Mouse (Mus musculus) heart, postnatal 14 days (tissue): ENCODE results near the gene Pilrb2. TPM values are rescaled to one million over a fixed set of nuclear protein-coding genes. Genes with fewer than 3 reads are reported as not detected.
"Not testable (repeated sequence)": the region's sequence is repeated elsewhere in the genome, so short reads cannot be mapped to it uniquely, and the experiment has no call there.

Experiments
- DNase-seq, 2 experiments: peaks; one replicate each; pipeline ENCODE4 v3.0.0; 2021 to 2022
- intact Hi-C: fragments of 180-260 bp; cut with DNase I; formaldehyde crosslinking; loops from one replicate; pipeline ENCODE4 v1.15.1; 2025
- total RNA-seq, 2 experiments: library from RNA; stranded (reverse); gene quantifications; 2 replicates each; pipeline ENCODE4 v1.2.3; 2021

The Pilrb2 gene
- total RNA-seq, 2 experiments from 2014 or later, result 0.45 to 1.00 TPM

DNA sequence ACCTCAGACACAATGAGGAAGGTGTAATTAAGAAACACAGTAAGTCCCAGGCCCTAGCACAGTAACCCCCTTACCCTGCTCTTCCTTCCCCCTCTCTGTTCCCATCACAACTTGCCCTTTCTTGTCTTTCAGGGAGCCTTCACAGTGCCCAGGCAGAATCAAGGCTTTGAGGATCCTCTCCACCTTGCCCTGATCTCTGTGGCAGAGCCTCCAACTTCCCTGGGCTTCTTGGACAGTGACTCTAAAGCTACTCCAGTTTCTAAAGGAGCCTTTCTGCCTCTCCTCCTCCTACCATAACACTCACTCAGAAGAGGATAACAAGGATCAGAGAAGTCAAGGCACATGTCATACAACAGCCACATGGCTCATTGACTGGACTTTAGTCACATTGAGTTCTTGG, 35.0 kb downstream of the Pilrb2 start:
- DNase-seq, result no peak
- intact Hi-C loops, result no loop called here

DNA sequence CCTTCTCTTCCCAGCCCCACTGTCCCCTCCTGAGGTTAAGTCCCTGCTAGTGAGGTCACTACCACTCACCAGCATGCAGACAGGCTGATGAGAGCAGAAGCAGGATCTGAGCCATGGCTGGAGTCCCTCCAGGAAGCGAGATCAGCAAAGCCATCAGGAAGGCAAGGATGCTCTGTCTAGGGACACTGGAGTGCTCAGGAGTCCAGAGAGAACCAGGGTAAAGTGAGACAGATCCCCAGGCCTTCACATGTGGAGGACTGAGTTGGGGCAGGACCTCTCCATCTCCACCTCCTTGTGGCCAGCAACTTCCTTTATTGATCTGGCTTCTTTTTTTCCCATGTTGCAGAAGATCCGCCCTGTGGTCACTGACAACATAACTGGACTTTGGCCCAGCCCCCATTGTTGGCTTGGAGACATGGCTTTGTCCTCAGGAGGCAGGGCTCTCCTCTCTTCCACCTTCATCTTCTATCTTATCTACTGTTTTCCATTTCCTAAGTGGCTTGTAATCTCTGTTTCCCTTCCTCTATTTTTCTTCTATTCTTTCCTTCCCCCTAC, 35.6 kb downstream of the Pilrb2 start, which contains the start of gene Pilra:
Pilra (minus strand) TSS at position 316 of the 555 bp plus-strand sequence.
- intact Hi-C loops, DNase-seq: not testable (repeated sequence)

DNA sequence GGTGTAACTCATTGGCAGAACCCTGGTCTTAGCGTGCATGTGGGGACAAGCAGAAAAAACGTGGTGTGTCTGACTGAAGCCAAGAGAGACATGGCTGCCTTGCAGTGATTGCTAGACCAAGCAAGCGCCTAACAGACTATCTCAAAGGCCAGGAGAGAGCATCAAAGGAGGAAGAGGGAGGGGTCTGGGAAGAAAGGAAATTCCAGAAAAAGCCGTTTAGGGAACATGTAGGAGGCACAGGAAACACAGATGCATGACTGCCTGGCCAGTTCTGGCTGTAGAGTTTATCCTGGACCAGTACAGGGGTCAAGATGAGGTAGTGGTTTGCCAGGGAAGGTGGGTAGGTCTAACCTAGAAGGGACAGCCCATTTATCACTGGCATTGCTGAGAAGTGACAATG, 38.1 kb downstream of the Pilrb2 start:
- intact Hi-C loops, result no loop called here
- DNase-seq, result no peak

DNA sequence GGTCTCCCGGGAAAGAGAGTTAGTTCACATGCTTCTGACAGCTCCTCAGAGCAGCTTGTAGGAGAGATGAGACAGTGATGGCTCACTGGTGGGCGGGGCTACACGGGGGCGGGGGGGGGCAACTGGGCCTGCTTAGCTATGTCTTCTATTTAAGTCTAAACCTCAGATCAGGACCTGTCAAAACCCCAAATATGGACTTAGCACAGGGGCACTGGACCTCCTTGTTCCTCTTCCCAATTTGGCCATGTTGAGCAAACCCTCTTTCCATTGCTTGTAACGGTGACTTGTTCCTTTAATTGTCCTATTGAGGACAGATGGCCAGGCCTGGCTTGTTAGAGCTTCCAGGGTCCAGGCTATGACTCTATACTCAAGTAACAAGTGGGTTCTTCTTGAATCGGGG, 40.1 kb downstream of the Pilrb2 start:
- intact Hi-C loops, result no loop called here
- no peak for DNase-seq

DNA sequence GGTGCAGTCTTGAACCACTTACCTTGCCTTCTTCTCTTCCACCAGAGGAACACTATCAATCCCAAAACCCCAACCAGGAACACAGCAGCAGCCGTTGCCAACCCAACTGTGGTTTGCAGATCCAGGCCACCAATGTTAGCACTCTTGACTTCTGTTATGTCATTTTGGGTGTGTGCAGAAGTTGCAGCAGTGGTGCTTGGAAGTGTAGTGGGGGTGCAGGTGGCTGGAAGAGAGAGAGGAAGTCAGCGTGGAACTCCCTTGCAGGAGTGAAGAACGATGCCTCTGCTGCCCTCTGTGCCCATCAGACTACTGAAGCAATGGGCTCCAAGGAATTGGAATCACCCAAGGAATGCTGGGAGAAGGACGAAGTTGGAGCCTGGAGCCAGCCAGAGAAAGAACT, 40.5 kb downstream of the Pilrb2 start:
- intact Hi-C loops, result no loop called here
- DNase-seq, result no peak

DNA sequence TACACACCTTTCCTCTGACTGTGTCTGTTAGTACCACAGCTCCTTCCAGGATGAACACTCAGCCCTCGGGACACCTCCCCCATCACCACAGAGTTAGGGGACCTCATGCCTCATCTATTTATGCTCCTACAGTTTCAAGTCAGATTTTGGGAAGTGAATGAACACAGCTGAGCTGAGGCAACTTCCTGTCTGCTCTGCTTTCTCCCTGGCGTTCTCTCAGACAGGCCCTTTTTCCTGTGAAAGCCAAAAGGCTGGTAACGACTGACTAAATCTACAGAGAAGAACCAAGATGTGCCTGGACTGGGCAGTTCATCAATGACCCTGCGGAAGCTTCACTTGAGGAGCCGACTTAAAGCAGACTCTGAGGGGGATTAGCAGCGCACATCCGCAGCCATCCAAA, 41.4 kb downstream of the Pilrb2 start:
- intact Hi-C loops, result no loop called here

DNA sequence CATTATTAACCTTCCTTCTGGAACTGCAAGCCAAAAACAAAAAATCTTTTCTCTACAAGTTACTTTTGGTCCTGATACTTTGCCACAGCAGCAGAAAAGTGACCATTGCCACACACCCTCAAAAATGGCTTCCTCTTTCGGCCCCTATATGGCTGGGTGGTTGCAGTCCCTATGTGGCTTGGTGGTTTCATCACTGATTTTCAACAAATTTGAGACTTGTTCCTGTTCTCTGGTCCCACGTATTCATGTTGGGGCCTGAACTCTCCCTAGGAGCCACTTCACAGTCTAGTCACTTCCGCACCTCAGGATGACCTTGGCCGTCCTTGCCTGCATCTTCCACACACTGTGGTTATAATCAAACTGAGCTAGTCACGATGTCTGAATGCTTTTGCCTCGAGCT, 42.9 kb downstream of the Pilrb2 start:
- intact Hi-C loops, result no loop called here
- no peak for DNase-seq

More for the DNA sequence above, 41.4 kb downstream of the Pilrb2 start:
- DNase-seq, result no peak

DNA sequence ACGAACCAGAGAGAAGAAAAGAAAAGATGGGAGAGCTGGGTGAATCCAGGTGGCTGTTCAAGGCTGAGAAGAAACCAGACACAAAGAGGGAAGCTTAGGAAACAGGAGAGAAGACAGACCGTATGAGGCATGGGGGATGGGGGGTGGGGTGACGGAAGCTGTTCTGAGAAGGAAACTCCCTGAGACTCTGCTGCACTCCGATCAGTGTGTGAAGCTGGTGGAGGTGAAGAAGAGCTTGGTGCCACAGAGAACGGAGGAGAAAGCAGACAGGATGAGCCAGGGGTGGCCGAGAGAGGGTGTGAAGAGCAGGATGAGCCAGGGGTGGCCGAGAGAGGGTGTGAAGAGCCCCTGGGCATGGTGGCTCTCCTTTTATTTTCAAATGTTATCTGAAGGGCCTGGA, 45.2 kb downstream of the Pilrb2 start:
- no peak for DNase-seq
- intact Hi-C loops, result no loop called here

DNA sequence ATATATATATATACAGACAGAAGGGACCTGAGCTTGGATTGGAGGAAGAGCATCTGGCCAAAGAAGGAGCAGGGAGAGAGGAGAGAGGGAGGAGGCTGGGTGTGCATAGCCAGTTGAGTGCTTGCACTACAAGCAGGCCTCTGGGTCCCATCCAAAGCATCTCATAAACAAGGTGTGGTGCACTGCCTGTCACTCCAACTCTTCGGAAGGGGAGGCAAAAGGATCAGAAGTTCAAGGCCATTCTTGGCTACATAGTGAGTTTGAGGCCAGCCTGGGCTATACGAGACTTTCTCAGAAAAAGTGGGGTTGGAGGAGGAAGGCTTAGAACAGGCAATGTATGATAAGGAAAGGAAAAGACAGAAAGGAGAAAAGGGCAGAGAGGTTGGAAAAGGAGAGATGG, 45.6 kb downstream of the Pilrb2 start:
- DNase-seq, result no peak
- intact Hi-C loops, result no loop called here

DNA sequence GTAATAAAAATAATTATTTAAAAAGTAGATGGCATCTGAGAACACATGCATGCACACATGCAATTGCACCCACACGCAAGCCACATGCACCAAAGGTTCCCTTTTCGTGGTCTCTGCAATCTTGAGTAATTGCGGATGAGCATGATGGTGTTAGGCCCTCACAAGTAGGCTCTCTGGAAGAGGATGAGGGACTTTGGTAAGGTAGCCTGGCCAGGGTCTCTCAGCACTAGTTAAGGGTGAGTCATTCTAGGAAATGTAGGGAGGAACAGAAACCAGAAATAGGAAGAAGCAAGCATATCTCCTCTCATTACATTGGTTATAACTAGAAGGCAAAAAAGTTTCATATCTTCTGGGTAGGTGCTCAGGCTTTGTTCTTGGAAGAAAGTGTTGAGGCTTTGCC, 46.6 kb downstream of the Pilrb2 start:
- intact Hi-C loops, result no loop called here
- no peak for DNase-seq

DNA sequence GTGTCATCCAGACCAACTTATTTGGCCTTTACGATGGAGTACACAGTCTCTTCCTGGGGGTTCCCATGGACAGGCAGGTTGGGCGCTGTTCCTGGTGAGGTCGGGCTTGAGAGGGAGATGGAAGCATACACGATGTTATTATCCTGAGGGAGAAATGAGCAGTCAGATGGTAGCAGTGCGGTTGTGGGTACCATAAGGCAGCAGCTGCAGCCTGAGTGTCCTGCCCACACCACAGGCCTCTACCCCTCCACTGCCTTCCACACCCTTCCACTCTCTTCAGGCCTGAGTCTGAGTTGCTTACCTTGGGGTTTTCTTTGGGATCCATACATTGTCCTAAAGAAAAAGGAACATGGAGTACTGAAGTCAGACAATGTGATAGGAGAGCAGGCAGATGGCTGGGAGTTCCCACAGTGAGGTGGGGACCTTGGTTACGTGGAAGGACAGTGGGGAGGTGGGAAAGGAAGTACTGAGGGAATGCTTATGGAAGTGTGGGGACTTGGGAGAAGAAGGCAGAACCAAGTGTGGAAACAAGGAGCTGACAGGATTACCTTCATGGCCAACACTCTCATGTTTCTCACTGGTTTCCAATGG, 48.1 kb downstream of the Pilrb2 start:
- DNase-seq, result no peak

DNA sequence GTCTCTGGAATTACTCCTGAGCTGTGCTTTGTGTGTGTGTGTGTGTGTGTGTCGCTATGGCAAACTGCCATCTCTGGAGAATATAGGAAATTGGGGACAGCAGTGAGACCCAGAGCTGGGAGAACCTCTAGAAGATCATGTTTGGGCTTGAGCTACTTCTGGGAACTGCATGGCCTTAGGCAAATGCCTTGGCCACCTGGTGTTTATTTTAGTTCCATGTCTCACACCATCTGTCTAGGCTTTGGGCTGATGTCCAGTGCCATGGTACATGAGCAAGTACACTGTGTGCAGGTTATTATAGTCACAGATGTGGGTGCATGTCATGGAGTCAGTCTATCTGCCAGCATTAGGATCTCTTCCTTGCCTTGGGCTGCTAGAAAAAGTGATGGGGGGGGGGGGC, 49.0 kb downstream of the Pilrb2 start:
- DNase-seq, result no peak
- intact Hi-C loops, result no loop called here

More for the DNA sequence above, 48.1 kb downstream of the Pilrb2 start:
- intact Hi-C loops, result no loop called here

DNA sequence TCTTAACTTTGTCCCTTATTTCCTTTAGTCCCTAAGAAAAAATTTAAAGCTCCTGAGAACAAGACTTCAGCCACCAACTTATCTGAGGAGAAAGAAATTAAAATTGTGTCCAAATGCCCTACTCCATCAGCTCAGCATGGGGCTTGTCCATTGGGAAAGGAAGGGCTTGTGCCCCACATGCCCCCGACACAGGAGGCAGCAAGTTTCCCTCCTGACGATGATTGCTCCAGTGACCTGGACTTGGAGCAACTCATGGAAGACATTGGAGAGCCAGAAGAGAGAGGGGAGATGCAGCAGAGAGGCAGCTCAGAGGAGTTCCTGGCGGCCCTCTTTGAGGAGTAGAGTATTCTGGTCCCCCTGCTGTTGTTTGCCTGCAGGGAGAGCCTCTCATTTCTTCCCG, 49.5 kb downstream of the Pilrb2 start:
- DNase-seq, result no peak
- intact Hi-C loops, result no loop called here

DNA sequence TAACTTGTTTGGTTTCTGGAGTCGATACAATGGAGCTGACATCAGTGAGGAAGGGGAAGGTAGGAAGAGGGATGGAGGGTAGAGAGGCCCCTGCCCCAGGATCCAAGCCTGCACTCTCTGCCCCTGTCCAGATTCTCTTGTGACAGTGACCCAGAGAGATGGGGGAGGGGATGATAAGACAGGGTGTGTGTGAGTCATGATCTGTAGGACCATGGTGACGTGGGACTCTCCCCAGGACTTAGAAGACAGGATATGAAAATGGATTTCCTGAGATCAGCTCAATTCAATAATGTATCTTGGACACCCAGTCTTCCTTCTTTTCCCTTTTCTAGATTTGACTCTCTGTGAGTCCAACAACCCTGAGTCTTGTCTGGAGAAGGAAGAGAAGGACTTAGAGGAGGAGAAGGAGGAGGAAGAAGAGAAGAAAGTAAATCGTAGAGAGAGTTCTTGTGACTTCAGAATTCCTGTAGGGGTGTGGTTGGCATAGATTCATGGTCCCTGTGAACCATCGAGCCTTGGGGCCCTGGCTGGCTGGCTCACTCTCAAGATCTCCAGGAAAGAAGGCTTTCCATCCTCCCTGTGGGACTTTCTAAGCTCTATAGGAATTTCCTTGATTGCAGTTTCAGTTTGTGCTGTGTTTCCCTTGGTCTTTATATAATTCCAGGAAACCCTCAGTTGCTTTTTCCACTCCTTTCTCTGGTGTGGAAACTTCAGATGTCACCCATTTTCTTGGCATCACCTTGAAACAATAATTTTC, 54.0 kb downstream of the Pilrb2 start:
- intact Hi-C loops, result no loop called here
- no peak for DNase-seq

Other genes with a start within 250 kb of the Pilrb2 start
- under 1 TPM; 0.27 to 0.43 TPM for gene Fbxo24, start 242.8 kb downstream of the Pilrb2 start, total RNA-seq
- 10 to 100 TPM; 22.6 to 23.0 TPM for gene Lrch4, start 242.7 kb downstream of the Pilrb2 start, total RNA-seq
- 1 to 10 TPM; 6.6 to 8.5 TPM for gene Gm20605, start 242.6 kb downstream of the Pilrb2 start, total RNA-seq
- gene Sap25, start 230.5 kb downstream of the Pilrb2 start, total RNA-seq, result 1 to 10 TPM; 4.2 to 4.4 TPM
- gene Irs3, start 226.1 kb downstream of the Pilrb2 start, total RNA-seq, result under 1 TPM; 0.15 to 0.57 TPM
- gene Agfg2, start 187.1 kb downstream of the Pilrb2 start, total RNA-seq, result 10 to 100 TPM; 13.0 to 13.9 TPM
- 1 to 10 TPM; 1.4 to 1.8 TPM for gene Nyap1, start 130.2 kb downstream of the Pilrb2 start, total RNA-seq
- gene Tsc22d4, start 126.1 kb downstream of the Pilrb2 start, total RNA-seq, result 100 to 1,000 TPM; 287 to 312 TPM
- gene Ppp1r35, start 93.0 kb downstream of the Pilrb2 start, total RNA-seq, result 10 to 100 TPM; 13.9 to 14.0 TPM
- gene Mepce, start 84.2 kb downstream of the Pilrb2 start, total RNA-seq, result 10 to 100 TPM; 32.7 to 33.0 TPM
- gene Zcwpw1, start 84.0 kb downstream of the Pilrb2 start, total RNA-seq, result 1 to 10 TPM; 1.1 to 1.3 TPM
- gene Pilra, start 35.5 kb downstream of the Pilrb2 start, total RNA-seq, result 1 to 10 TPM; 1.3 to 2.4 TPM
- gene Pilrb1, start 13.7 kb downstream of the Pilrb2 start, total RNA-seq, result 1 to 10 TPM in 1 of 2 experiments, under 1 TPM in 1; 0.44 to 1.5 TPM
- under 1 TPM; 0.22 to 0.27 TPM for gene Cyp3a13, start 49.8 kb upstream of the Pilrb2 start, total RNA-seq
- gene Gjc3, start 91.3 kb upstream of the Pilrb2 start, total RNA-seq, result under 1 TPM; 0.26 to 0.27 TPM
- gene Azgp1, start 109.7 kb upstream of the Pilrb2 start, total RNA-seq, result not detected
- not detected for gene Smok3a, start 149.4 kb upstream of the Pilrb2 start, total RNA-seq
- not detected for gene Smok3b, start 149.6 kb upstream of the Pilrb2 start, total RNA-seq
- not detected for gene Smok3c, start 181.4 kb upstream of the Pilrb2 start, total RNA-seq
- gene Zkscan1, start 213.3 kb upstream of the Pilrb2 start, total RNA-seq, result 10 to 100 TPM; 17.8 to 18.0 TPM
- 10 to 100 TPM; 13.7 to 14.2 TPM for gene Zscan21, start 245.1 kb upstream of the Pilrb2 start, total RNA-seq